Mouse (Mus musculus): ENCODE measurements around the gene Wipf1.
A peak's percentile ranks its signal among the peaks of the same experiment; 100 is the strongest.

Gene Wipf1

GRCm38 (mm10) chr2:73467071-73467851, 62.3 kb downstream of the Wipf1 start:
- DNase-seq, result no peak

GRCm38 (mm10) chr2:73466481-73466880, 63.1 kb downstream of the Wipf1 start:
- no peak for DNase-seq

GRCm38 (mm10) chr2:73463431-73464194, 65.9 kb downstream of the Wipf1 start:
- DNase-seq, result peak; percentile 17 to 57

GRCm38 (mm10) chr2:73462757-73463339, 66.7 kb downstream of the Wipf1 start:
- no peak for DNase-seq

GRCm38 (mm10) chr2:73462265-73462664, 67.3 kb downstream of the Wipf1 start:
- DNase-seq, result no peak

- no peak for DNase-seq
These were observed 69.4 kb downstream of the Wipf1 start for GRCm38 (mm10) chr2:73460168-73460567.

GRCm38 (mm10) chr2:73459607-73460153, 69.9 kb downstream of the Wipf1 start:
- DNase-seq, result no peak

- no peak for DNase-seq
These were observed 72.6 kb downstream of the Wipf1 start for GRCm38 (mm10) chr2:73456886-73457285.

GRCm38 (mm10) chr2:73456154-73456553, 73.4 kb downstream of the Wipf1 start:
- no peak for DNase-seq

GRCm38 (mm10) chr2:73455541-73455940, 74.0 kb downstream of the Wipf1 start:
- DNase-seq, result no peak

- no peak for DNase-seq
These were observed 74.9 kb downstream of the Wipf1 start for GRCm38 (mm10) chr2:73454682-73455081.

GRCm38 (mm10) chr2:73454186-73454585, 75.3 kb downstream of the Wipf1 start:
- DNase-seq, result peak; percentile 29 to 36

GRCm38 (mm10) chr2:73453717-73454116, 75.8 kb downstream of the Wipf1 start:
- DNase-seq, result peak in 1 of 2 experiments; percentile 42

GRCm38 (mm10) chr2:73453085-73453484, 76.4 kb downstream of the Wipf1 start:
- no peak for DNase-seq

- DNase-seq, result peak; percentile 43 to 64
These were observed 77.0 kb downstream of the Wipf1 start for GRCm38 (mm10) chr2:73452556-73452955.

GRCm38 (mm10) chr2:73451541-73451940, 78.0 kb downstream of the Wipf1 start:
- peak in 1 of 2 experiments; percentile 29 for DNase-seq

- peak; percentile 58 to 76 for DNase-seq
These were observed 79.3 kb downstream of the Wipf1 start for GRCm38 (mm10) chr2:73450172-73450715.

GRCm38 (mm10) chr2:73443985-73444384, 85.5 kb downstream of the Wipf1 start:
- DNase-seq, result no peak

GRCm38 (mm10) chr2:73442015-73442414, 87.5 kb downstream of the Wipf1 start:
- no peak for DNase-seq

GRCm38 (mm10) chr2:73440319-73440718, 89.2 kb downstream of the Wipf1 start:
- no peak for DNase-seq

GRCm38 (mm10) chr2:73436976-73437375, 92.6 kb downstream of the Wipf1 start:
- no peak for DNase-seq

- no peak for DNase-seq
These were observed 93.7 kb downstream of the Wipf1 start for GRCm38 (mm10) chr2:73435847-73436246.

GRCm38 (mm10) chr2:73431959-73432396, 97.6 kb downstream of the Wipf1 start:
- no peak for DNase-seq
